Mouse (Mus musculus): ENCODE measurements around the gene Nptn.

- no peak for TF ChIP-seq CTCF (IDR thresholded peaks at IDR 0.05; ENCODE audit: low read depth)
- TF ChIP-seq EP300 (optimal IDR thresholded peaks at IDR 0.05) = no peak
These were observed 48.4 kb downstream of the Nptn start for GRCm38 (mm10) chr9:58630441-58630840.

All from stomach, postnatal 0 days (tissue).